Mouse (Mus musculus): ENCODE measurements around the gene Eif1ad.

- TF ChIP-seq POLR2A (IDR thresholded peaks at IDR 0.05; ENCODE audit: borderline replicate concordance, control insufficient read depth, low read depth, low read length) (peak; percentile 97), CTCF (IDR thresholded peaks at IDR 0.05; ENCODE audit: control insufficient read depth, insufficient read depth, low read length) (no peak)
Observed at GRCm38 (mm10) chr19:5388588-5389242, 22.2 kb downstream of the Eif1ad start, which contains the start of gene Sart1.
